Mouse (Mus musculus): ENCODE measurements around the gene F8a.
"Not testable (repeated sequence)": the region's sequence is repeated elsewhere in the genome, so short reads cannot be mapped to it uniquely, and the experiment has no call there.

F8a gene

DNA sequence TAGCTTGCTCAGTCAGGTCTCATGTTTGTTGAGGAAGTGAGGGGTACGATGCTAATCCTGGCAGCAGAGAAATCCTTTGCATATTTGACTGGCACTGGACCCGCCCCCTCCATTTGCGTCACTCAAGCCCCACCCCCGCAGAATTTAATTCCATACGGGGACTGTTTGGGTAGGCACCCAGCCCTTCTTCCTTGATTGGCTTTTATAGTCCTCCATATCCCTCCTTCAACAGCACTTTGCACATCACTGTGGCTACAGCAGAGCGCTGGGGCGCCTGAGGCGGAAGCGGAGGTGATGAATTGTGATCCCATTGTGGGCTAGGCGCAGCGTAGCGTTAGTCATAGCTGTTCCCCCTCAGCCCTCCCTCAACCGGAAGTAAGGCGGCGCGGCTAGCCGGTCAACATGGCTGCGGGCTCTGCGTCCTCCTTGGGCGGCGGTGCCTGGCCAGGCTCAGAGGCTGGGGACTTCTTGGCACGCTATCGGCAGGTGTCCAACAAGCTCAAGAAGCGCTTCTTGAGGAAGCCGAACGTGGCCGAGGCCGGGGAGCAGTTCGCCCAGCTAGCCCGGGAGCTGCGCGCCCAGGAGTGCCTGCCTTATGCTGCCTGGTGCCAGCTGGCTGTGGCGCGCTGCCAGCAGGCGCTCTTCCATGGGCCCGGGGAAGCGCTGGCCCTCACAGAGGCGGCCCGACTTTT lies at the start of gene F8a:
Gene F8a (plus strand): TSS at position 378 of the 692 bp plus-strand sequence.
- DNase-seq (ENCODE audit: low read depth, low spot score) = peak; percentile 71

GRCm38 (mm10) chrX:73191934-73192333 lies 36.2 kb upstream of the F8a start, which contains the start of gene Xlr3b:
TSS of gene Xlr3b (plus strand) at chrX:73192207.
- DNase-seq (ENCODE audit: low read depth, low spot score) = not testable (repeated sequence)

- DNase-seq (ENCODE audit: low read depth, low spot score) = not testable (repeated sequence)
These were observed 14.1 kb upstream of the F8a start, which contains the start of gene Xlr4b for GRCm38 (mm10) chrX:73213819-73214564. TSS of gene Xlr4b (plus strand) at chrX:73214333.

GRCm38 (mm10) chrX:73225365-73225764 lies 2.7 kb upstream of the F8a start:
- DNase-seq (ENCODE audit: low read depth, low spot score) = no peak

DNA sequence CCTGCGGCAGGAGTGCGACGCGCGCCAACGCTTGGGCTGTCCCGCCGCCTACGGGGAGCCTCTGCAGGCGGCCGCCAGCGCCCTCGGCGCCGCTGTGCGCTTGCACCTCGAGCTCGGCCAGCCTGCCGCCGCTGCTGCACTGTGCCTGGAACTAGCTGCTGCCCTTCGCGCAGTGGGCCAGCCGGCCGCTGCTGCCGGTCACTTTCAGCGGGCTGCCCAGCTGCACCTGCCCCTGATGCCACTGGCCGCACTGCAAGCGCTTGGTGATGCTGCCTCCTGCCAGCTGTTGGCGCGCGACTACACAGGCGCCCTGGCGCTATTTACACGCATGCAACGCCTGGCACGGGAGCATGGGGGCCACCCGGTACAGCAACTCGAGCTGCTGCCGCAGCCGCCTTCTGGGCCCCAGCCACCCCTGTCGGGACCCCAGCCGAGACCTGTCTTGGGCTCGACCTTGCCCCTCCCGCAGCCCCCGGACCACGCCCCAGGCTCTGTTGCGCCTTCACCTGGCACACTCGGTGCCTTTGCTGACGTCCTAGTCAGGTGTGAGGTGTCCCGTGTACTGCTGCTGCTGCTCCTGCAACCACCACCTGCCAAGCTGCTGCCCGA lies 619 bp downstream of the F8a start:
- DNase-seq (ENCODE audit: low read depth, low spot score) = peak; percentile 38

- no peak for DNase-seq (ENCODE audit: low read depth, low spot score)
These were observed 1.2 kb downstream of the F8a start for GRCm38 (mm10) chrX:73229288-73229687.

DNA sequence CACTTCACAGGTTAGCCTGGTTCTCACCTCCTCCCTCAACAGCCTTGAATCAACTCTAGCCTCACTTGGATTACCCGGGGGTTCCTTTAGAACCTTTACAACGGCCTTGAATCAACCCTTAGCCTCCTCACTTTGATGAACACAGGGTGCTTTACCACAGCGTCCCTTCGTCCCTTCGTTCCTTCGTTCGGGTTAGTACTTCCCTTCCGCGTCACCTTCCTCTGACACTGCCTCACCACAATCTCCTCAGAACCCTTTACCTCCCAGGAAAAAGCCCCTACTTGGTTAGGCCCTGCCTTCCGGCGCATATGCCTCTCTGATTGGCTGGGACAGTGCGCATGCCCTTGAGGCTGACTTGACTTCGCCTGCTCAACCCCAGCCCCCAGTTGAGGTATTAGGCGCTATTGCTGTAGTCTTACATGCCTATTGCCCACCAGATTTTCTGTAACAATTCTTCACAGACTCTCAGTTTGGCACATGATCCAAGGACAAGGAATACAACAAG lies 14.8 kb downstream of the F8a start, which contains the start of gene Xlr4c:
Gene Xlr4c (minus strand): TSS at position 310 of the 505 bp plus-strand sequence.
- DNase-seq (ENCODE audit: low read depth, low spot score) = not testable (repeated sequence)

GRCm38 (mm10) chrX:73262428-73262827 lies 34.3 kb downstream of the F8a start:
- DNase-seq (ENCODE audit: low read depth, low spot score) = not testable (repeated sequence)

GRCm38 (mm10) chrX:73265270-73265669 lies 37.2 kb downstream of the F8a start, which contains the start of gene Xlr3c:
TSS of gene Xlr3c (minus strand) at chrX:73265390.
- DNase-seq (ENCODE audit: low read depth, low spot score) = not testable (repeated sequence)
